In the genomic region with DNA sequence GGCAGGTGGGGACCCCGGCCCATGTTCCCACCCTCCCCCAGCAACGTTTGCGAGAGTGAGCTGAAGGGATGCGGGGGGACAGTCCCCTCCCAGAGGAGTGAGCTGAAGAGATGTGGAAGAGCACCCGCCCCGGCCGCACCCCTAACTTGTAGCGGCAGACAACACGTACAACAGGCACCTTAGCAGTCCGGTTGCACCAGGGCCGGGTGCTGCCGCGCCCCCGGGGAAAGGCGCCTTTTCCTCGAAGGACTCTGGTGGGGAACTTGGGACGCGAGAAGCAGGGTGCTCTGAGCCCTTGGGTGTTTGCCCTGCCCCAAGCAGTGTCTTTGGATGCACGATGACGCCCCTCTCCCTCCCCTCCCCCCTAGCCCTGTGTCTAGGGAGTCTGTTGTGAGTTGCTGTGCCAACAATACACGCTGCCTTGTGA, we compare ENCODE assay signal across 8 mouse cellular contexts. TPM values are rescaled to one million over a fixed set of nuclear protein-coding genes. Genes with fewer than 3 reads are reported as not detected.
DNase-seq lines count a peak whose midpoint lies in the region; ATAC-seq and TF ChIP-seq lines count a peak whose summit lies in the region.

No protein-coding gene starts in this region.

- no peak for DNase-seq in layer of hippocampus, adult 2 months (ENCODE audit: low spot score in 2 of 2)
- no peak for DNase-seq in layer of hippocampus, postnatal 14 days (ENCODE audit: low spot score in 2 of 2)
- peak; percentile 65 for DNase-seq in forebrain, embryonic 14.5 days (ENCODE audit: low spot score)
- DNase-seq in kidney, postnatal 25 days: peak; percentile 24 to 67
- DNase-seq in testis, postnatal 10 days (ENCODE audit: low spot score): peak; percentile 65
- DNase-seq in adrenal gland, postnatal 10 days: no peak

- peak overlapping the region; percentile 97 for H3K9ac ChIP-seq in forebrain, embryonic 14.5 days (ENCODE audit: low read length)

- no peak for TF ChIP-seq CTCF in layer of hippocampus, adult 2 months (conservative IDR thresholded peaks at IDR 0.05)
- TF ChIP-seq CTCF in bone marrow, adult 2 months (IDR thresholded peaks at IDR 0.05; ENCODE audit: control insufficient read depth, insufficient read depth, low read length): no peak

- under 1% methylated on average over 21 of the region's 21 CpGs for WGBS in bone marrow, adult 2 months
- WGBS in forebrain, embryonic 14.5 days: 0% methylated on average over 20 of the region's 21 CpGs

- no peaks in the 10 kb centered on the region for H3K27me3 ChIP-seq in forebrain, embryonic 14.5 days (replicated peaks; ENCODE audit: control insufficient read depth, insufficient read depth, low read length)
- H3K27me3 ChIP-seq in megakaryocyte, embryonic 14.5 days (replicated peaks): peaks cover 9% of the 10 kb centered on the region

- peak; percentile 63 for ATAC-seq in forebrain, embryonic 14.5 days

- H3K36me3 ChIP-seq in forebrain, embryonic 14.5 days (ENCODE audit: control insufficient read depth, insufficient read depth, low read length): no peaks in the 10 kb centered on the region
- H3K36me3 ChIP-seq in megakaryocyte, embryonic 14.5 days (replicated peaks; ENCODE audit: low read length): peaks cover 39% of the 10 kb centered on the region

- H3K27ac ChIP-seq in layer of hippocampus, adult 2 months: peak overlapping the region; percentile 95
- H3K27ac ChIP-seq in bone marrow, adult 2 months (ENCODE audit: control insufficient read depth, insufficient read depth, low read depth, low read length, poor library complexity): peak overlapping the region; percentile 84
- H3K27ac ChIP-seq in forebrain, embryonic 14.5 days (ENCODE audit: low read depth, low read length): peak overlapping the region; percentile 98

- peaks cover 5% of the 10 kb centered on the region; the same call in 1 of the 2 replicates for H3K4me1 ChIP-seq in bone marrow, adult 2 months (ENCODE audit: control insufficient read depth, insufficient read depth, low read length)
- peaks cover 8% of the 10 kb centered on the region; the same call in 1 of the 2 replicates for H3K4me1 ChIP-seq in forebrain, embryonic 14.5 days (ENCODE audit: control insufficient read depth, insufficient read depth, low read length)
- peaks cover 50% of the 10 kb centered on the region for H3K4me1 ChIP-seq in megakaryocyte, embryonic 14.5 days

- H3K9me3 ChIP-seq in forebrain, embryonic 14.5 days (replicated peaks; ENCODE audit: control insufficient read depth, low read length): 0 out of 2 replicates have a peak, but pooled peaks cover 3% of the 10 kb centered on the region
- H3K9me3 ChIP-seq in megakaryocyte, embryonic 14.5 days: no peaks in the 10 kb centered on the region; the same call in 1 of the 2 replicates

- H3K4me2 ChIP-seq in forebrain, embryonic 14.5 days (ENCODE audit: low read length): peak overlapping the region; percentile 90

- H3K4me3 ChIP-seq in layer of hippocampus, adult 2 months: peak overlapping the region; percentile 76
- peak overlapping the region; percentile 84 for H3K4me3 ChIP-seq in bone marrow, adult 2 months (replicated peaks; ENCODE audit: control insufficient read depth, low read depth, low read length)
- H3K4me3 ChIP-seq in forebrain, embryonic 14.5 days (ENCODE audit: low read depth, low read length): peak overlapping the region; percentile 73
- H3K4me3 ChIP-seq in megakaryocyte, embryonic 14.5 days (replicated peaks): peak overlapping the region; percentile 99

- TF ChIP-seq POLR2A in bone marrow, adult 2 months (IDR thresholded peaks at IDR 0.05; ENCODE audit: borderline replicate concordance, control insufficient read depth, low read depth, low read length): no peak

RNA-seq across cellular contexts. Expression of a gene that starts 0.6 kb away (rescaled TPM):
- total RNA-seq in layer of hippocampus, adult 2 months (2021): 1 to 10 TPM; 2.6 to 2.8 TPM
- total RNA-seq in layer of hippocampus, postnatal 14 days (2021): 1 to 10 TPM; 3.8 to 4.7 TPM
- 0.75 TPM in 1 of 2 replicates, not detected in the other for polyA plus RNA-seq in bone marrow, adult 2 months (2011; ENCODE audit: insufficient read depth, insufficient read length, low replicate concordance, missing spikeins)
- polyA plus RNA-seq in forebrain, embryonic 14.5 days (2014; fragmentation: Nextera tagmentation; extraction: Ambion mirVana): 0.71 and 1.0 TPM in 2 replicates
- polyA plus RNA-seq in megakaryocyte, embryonic 14.5 days (2012; ENCODE audit: insufficient read depth, low replicate concordance): 1.2 and 3.0 TPM in 2 replicates
- 1 to 10 TPM; 2.5 to 4.4 TPM for total RNA-seq in adrenal gland, postnatal 10 days (2021)

Comparison
In these comparisons a context has a peak if more than half of its experiments do, and no peak if none do; other contexts are left out.
1. DNase-seq: peak in forebrain, embryonic 14.5 days (single experiment), kidney, postnatal 25 days (2 of 2) and testis, postnatal 10 days (single experiment); none in layer of hippocampus, adult 2 months (0 of 2), layer of hippocampus, postnatal 14 days (0 of 2) and adrenal gland, postnatal 10 days (single experiment).
2. Peak in every context shown above with its lines, with median percentiles within 50 percentile points of each other: H3K27ac ChIP-seq and H3K4me3 ChIP-seq.